Mouse (Mus musculus) embryo, embryonic 11.5 days (tissue): ENCODE results near the gene Xylb.

ENCODE experiments used
- DNase-seq: peaks from one replicate; pipeline ENCODE4 v3.0.0-alpha.2; 2012; ENCODE audit warnings: low read depth, low spot score

The Xylb gene

GRCm38 (mm10) chr9:119357331-119358057 lies at the start of gene Xylb:
TSS of gene Xylb (plus strand) at chr9:119357381.
- peak; percentile 73 for DNase-seq

- DNase-seq, result no peak
These were observed 48.1 kb upstream of the Xylb start for GRCm38 (mm10) chr9:119309067-119309466.

- DNase-seq, result no peak
These were observed 44.1 kb upstream of the Xylb start for GRCm38 (mm10) chr9:119313096-119313495.

- no peak for DNase-seq
These were observed 38.3 kb upstream of the Xylb start for GRCm38 (mm10) chr9:119318891-119319290.

- DNase-seq, result no peak
These were observed 36.7 kb upstream of the Xylb start for GRCm38 (mm10) chr9:119320446-119320845.

GRCm38 (mm10) chr9:119320946-119321345 lies 36.2 kb upstream of the Xylb start:
- DNase-seq, result no peak

- DNase-seq, result no peak
These were observed 35.6 kb upstream of the Xylb start for GRCm38 (mm10) chr9:119321392-119322229.

GRCm38 (mm10) chr9:119322289-119323259 lies 34.6 kb upstream of the Xylb start, which contains the start of gene Oxsr1:
TSS of gene Oxsr1 (minus strand) at chr9:119322427.
- DNase-seq, result peak; percentile 98

- no peak for DNase-seq
These were observed 33.9 kb upstream of the Xylb start for GRCm38 (mm10) chr9:119323260-119323645.

- no peak for DNase-seq
These were observed 33.1 kb upstream of the Xylb start for GRCm38 (mm10) chr9:119324130-119324529.

GRCm38 (mm10) chr9:119328488-119328887 lies 28.7 kb upstream of the Xylb start:
- DNase-seq, result no peak

- no peak for DNase-seq
These were observed 26.8 kb upstream of the Xylb start for GRCm38 (mm10) chr9:119330186-119330963.

GRCm38 (mm10) chr9:119334324-119334723 lies 22.9 kb upstream of the Xylb start:
- DNase-seq, result no peak

- DNase-seq, result no peak
These were observed 22.3 kb upstream of the Xylb start for GRCm38 (mm10) chr9:119334834-119335233.

- no peak for DNase-seq
These were observed 21.6 kb upstream of the Xylb start for GRCm38 (mm10) chr9:119335571-119335970.

- DNase-seq, result no peak
These were observed 19.3 kb upstream of the Xylb start for GRCm38 (mm10) chr9:119337842-119338241.

GRCm38 (mm10) chr9:119338350-119338749 lies 18.8 kb upstream of the Xylb start:
- DNase-seq, result no peak

GRCm38 (mm10) chr9:119339106-119339505 lies 18.1 kb upstream of the Xylb start:
- DNase-seq, result no peak

GRCm38 (mm10) chr9:119339558-119340211 lies 17.5 kb upstream of the Xylb start, which contains the start of gene Acaa1a:
TSS of gene Acaa1a (plus strand) at chr9:119339676.
- no peak for DNase-seq

GRCm38 (mm10) chr9:119340212-119340580 lies 17.0 kb upstream of the Xylb start:
- DNase-seq, result no peak
